Mouse (Mus musculus): Measurements from ENCODE around the gene Tapbpl.

DNA sequence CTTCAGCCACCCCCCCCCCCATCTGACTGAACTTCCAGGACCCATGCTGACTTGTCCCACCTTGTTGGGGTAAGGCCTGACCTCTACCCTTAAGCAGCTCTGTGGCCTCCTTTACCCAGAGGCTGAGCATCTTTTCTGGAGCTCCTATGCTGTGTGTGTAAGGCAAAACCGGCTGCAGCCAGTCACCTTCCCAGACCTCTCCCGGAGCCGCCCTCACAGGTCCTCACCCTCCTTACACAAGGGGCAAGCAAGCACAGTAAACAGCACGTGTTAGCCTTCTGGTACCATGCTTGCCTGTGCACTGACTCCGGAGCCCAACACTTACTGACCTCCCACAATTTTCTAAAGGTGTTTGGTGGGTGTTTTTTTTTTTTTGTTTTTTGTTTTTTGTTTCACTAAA, 56.2 kb downstream of the Tapbpl start:
- TF ChIP-seq SRF (IDR thresholded peaks at IDR 0.05; ENCODE audit: control insufficient read depth, insufficient read length, low read depth), result no peak
- no peak for TF ChIP-seq POLR2A (IDR thresholded peaks at IDR 0.05; ENCODE audit: insufficient read length, low read depth)
- TF ChIP-seq CEBPB (IDR thresholded peaks at IDR 0.05; ENCODE audit: insufficient read depth, poor library complexity, severe bottlenecking), result no peak
- no peak for TF ChIP-seq POLR2AphosphoS2 (IDR thresholded peaks at IDR 0.05; ENCODE audit: insufficient read length, low read depth)
- TF ChIP-seq MYOD1 (IDR thresholded peaks at IDR 0.05; ENCODE audit: control insufficient read depth in 1 of 3, insufficient read length in 2 of 3, low read depth in 2 of 3), result no peak

Measured in myocyte (in vitro differentiated cells).